22 mouse cellular contexts compared by ENCODE assay signal in the genomic region with DNA sequence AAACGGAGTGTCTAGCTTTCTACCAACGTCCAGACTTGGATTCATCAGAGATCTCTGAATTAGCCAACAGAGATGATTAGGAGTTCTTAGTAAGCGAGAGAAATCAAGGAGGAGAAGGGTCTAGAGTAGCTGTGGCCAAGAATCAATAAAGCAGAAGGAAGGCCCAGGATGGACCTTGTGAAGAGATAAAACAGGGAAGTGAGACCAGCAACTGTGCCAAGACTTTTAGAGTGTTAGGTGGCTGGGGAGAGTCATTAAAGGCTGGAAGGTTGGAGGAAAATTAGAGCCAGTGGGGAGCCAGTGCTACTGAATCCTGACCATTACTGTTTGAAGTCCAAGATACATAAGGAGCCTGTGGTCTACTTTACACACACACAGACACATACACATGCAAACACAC. TPM values are rescaled to one million over a fixed set of nuclear protein-coding genes. Genes with fewer than 3 reads are reported as not detected.
"Had no signal": no experiment of that assay in that cellular context is flagged by ENCODE, and none has a peak within 500 bp of the region (broad histone marks: within the 10 kb centered on the region; RNA-seq: fewer than 3 reads in every experiment).

No protein-coding gene starts in this region.

- H3K4me1 ChIP-seq: liver, embryonic 15.5 days; lung, embryonic 15.5 days; megakaryocyte, embryonic 14.5 days; midbrain, embryonic 12.5 days; neural tube, embryonic 13.5 days; neural tube, embryonic 15.5 days; stomach, embryonic 15.5 days had no signal

- ATAC-seq: liver, postnatal 0 days; lung, postnatal 0 days; midbrain, embryonic 16.5 days had no signal

- H3K9me3 ChIP-seq: liver, embryonic 15.5 days; lung, embryonic 15.5 days; megakaryocyte, embryonic 14.5 days; midbrain, embryonic 12.5 days; neural tube, embryonic 13.5 days; neural tube, embryonic 15.5 days; stomach, embryonic 15.5 days had no signal

- DNase-seq: liver, postnatal 0 days; lung, adult 2 months; lung, postnatal 14 days; lung, postnatal 36 days; midbrain, embryonic 14.5 days; right cerebral cortex, postnatal 14 days; thymus, adult 2 months; thymus, postnatal 25 days; thymus, postnatal 4 days had no signal

- H3K27me3 ChIP-seq: liver, embryonic 15.5 days; lung, embryonic 15.5 days; megakaryocyte, embryonic 14.5 days; midbrain, embryonic 12.5 days; neural tube, embryonic 13.5 days; neural tube, embryonic 15.5 days; stomach, embryonic 15.5 days had no signal

- H3K27ac ChIP-seq: liver, embryonic 15.5 days; lung, embryonic 15.5 days; macrophage; midbrain, embryonic 12.5 days; neural tube, embryonic 13.5 days; neural tube, embryonic 15.5 days; stomach, embryonic 15.5 days; stomach, postnatal 0 days had no signal

- H3K36me3 ChIP-seq: liver, embryonic 15.5 days; lung, embryonic 15.5 days; midbrain, embryonic 12.5 days; neural tube, embryonic 13.5 days; stomach, embryonic 15.5 days had no signal

- H3K4me3 ChIP-seq: liver, embryonic 15.5 days; lung, embryonic 15.5 days; megakaryocyte, embryonic 14.5 days; midbrain, embryonic 12.5 days; myocyte; neural tube, embryonic 13.5 days; neural tube, embryonic 15.5 days; stomach, embryonic 15.5 days had no signal

RNA-seq across cellular contexts. Expression of a gene that starts 10.3 kb away (rescaled TPM):
- polyA plus RNA-seq: liver, postnatal 0 days; lung, postnatal 0 days; macrophage had no signal

RNA-seq across cellular contexts. Expression of a gene that starts 48.4 kb away (rescaled TPM):
- polyA plus RNA-seq: liver, postnatal 0 days; macrophage; neural tube, embryonic 11.5 days had no signal
